Mouse (Mus musculus) heart, adult 2 months (tissue): Measurements from ENCODE around the gene Satb1.

Experiments
- CTCF ChIP-seq: fragments of 200-600 bp; IDR thresholded peaks from 2 replicates; pipeline ENCODE4 v1.8.1; 2022; ENCODE audit warnings: antibody characterized with exemption, mild to moderate bottlenecking, moderate library complexity
- EP300 ChIP-seq: fragments of 200-500 bp; IDR thresholded peaks from 2 replicates; pipeline ENCODE4 v1.6.1; 2011; ENCODE audit warnings: low read depth, low read length, control low read depth; ENCODE audit not compliant: insufficient read depth
- POLR2A ChIP-seq: fragments of 200-500 bp; IDR thresholded peaks from 2 replicates; pipeline ENCODE4 v1.6.1; 2011; ENCODE audit warnings: mild to moderate bottlenecking, low read depth, low read length, control low read depth; ENCODE audit not compliant: insufficient read depth

GRCm38 (mm10) chr17:51814301-51814700 is 18.8 kb downstream of the Satb1 start:
- TF ChIP-seq CTCF (no peak), POLR2A (no peak), EP300 (no peak)
